Mouse (Mus musculus) intestine, embryonic 15.5 days (tissue): Measurements from ENCODE around the gene Tshz2. TPM values are rescaled to one million over a fixed set of nuclear protein-coding genes. Genes with fewer than 3 reads are reported as not detected.
"Not testable (repeated sequence)": the region's sequence is repeated elsewhere in the genome, so short reads cannot be mapped to it uniquely, and the experiment has no call there.

Experiments used
- ATAC-seq: fragments of 200-750 bp; cut with Nextera tagmentation; 2 replicates; pipeline ENCODE4 v1.8.0; 2017; ENCODE audit warnings: moderate TSS enrichment, moderate library complexity
- H3K27ac ChIP-seq: fragments of 300-500 bp; sonication (generic); 2 replicates; pipeline ENCODE4 v1.5.1; 2015; ENCODE audit warnings: mild to moderate bottlenecking, inconsistent platforms
- H3K27me3 ChIP-seq: fragments of 300-500 bp; sonication (generic); replicated peaks from 2 replicates; pipeline ENCODE4 v1.6.1; 2015; ENCODE audit warnings: inconsistent platforms
- H3K36me3 ChIP-seq: fragments of 300-500 bp; sonication (generic); 2 replicates; pipeline ENCODE4 v1.6.1; 2015; ENCODE audit warnings: inconsistent platforms
- H3K4me1 ChIP-seq: fragments of 300-500 bp; sonication (generic); replicated peaks from 2 replicates; pipeline ENCODE4 v1.6.1; 2015; ENCODE audit warnings: inconsistent platforms
- H3K4me2 ChIP-seq: fragments of 300-500 bp; sonication (generic); replicated peaks from 2 replicates; pipeline ENCODE4 v1.6.1; 2015; ENCODE audit warnings: mild to moderate bottlenecking, inconsistent platforms
- H3K4me3 ChIP-seq: fragments of 300-500 bp; sonication (generic); replicated peaks from 2 replicates; pipeline ENCODE4 v1.5.1; 2015; ENCODE audit warnings: inconsistent platforms
- H3K9ac ChIP-seq: fragments of 300-500 bp; sonication (generic); 2 replicates; pipeline ENCODE4 v1.6.1; 2015; ENCODE audit warnings: inconsistent platforms
- H3K9me3 ChIP-seq: fragments of 300-500 bp; sonication (generic); 2 replicates; pipeline ENCODE4 v1.6.1; 2016; ENCODE audit warnings: inconsistent platforms
- WGBS: fragments of 180-500 bp; shearing (Covaris S2); methylation state at CpG from one replicate; pipeline ENCODE4 v1.1.7; 2015; 5-methylcytosine and 5-hydroxymethylcytosine counted together
- polyA plus RNA-seq: library from polyadenylated mRNA; unstranded; fragments of >200 nt; fragmentation: Nextera tagmentation; extraction: Ambion mirVana; gene quantifications from 2 replicates; pipeline ENCODE4 v1.2.1, GENCODE M21; 2015

Tshz2 gene
- polyA plus RNA-seq, 1 experiment from 2014 or later = 17.2 TPM

- Histone ChIP-seq H3K4me3 (no peak overlapping the region), H3K27ac (no peak overlapping the region), H3K9ac (no peak overlapping the region), H3K4me1 (0 out of 2 replicates have a peak, but pooled peaks cover 10% of the 10 kb centered on the region), H3K27me3 (no peaks in the 10 kb centered on the region), H3K36me3 (no peaks in the 10 kb centered on the region), H3K9me3 (no peaks in the 10 kb centered on the region), H3K4me2 (no peak overlapping the region)
- peak; percentile 36; the same call in 1 of the 2 replicates for ATAC-seq
- WGBS = 40% methylated on average over 4 of the region's 4 CpGs
Measured at GRCm38 (mm10) chr2:169777242-169777641, 144.4 kb downstream of the Tshz2 start.

- no peak for ATAC-seq
- no peak overlapping the region for H3K4me2 ChIP-seq
- peaks cover 13% of the 10 kb centered on the region; the same call in 1 of the 2 replicates for H3K4me1 ChIP-seq
- H3K27ac ChIP-seq = no peak overlapping the region
- no peak overlapping the region for H3K4me3 ChIP-seq
- no peak overlapping the region for H3K9ac ChIP-seq
- WGBS = 36% methylated on average over 2 of the region's 2 CpGs
- H3K27me3 ChIP-seq = no peaks in the 10 kb centered on the region
- H3K36me3 ChIP-seq = no peaks in the 10 kb centered on the region
- no peaks in the 10 kb centered on the region for H3K9me3 ChIP-seq
Measured at GRCm38 (mm10) chr2:169777764-169778163, 145.0 kb downstream of the Tshz2 start.

GRCm38 (mm10) chr2:169778740-169779345, 146.0 kb downstream of the Tshz2 start:
- no peak overlapping the region for H3K4me2 ChIP-seq
- no peaks in the 10 kb centered on the region for H3K36me3 ChIP-seq
- no peak for ATAC-seq
- no peaks in the 10 kb centered on the region for H3K9me3 ChIP-seq
- no peak overlapping the region for H3K27ac ChIP-seq
- WGBS = 74% methylated on average over 6 of the region's 6 CpGs
- H3K4me3 ChIP-seq = no peak overlapping the region
- H3K9ac ChIP-seq = no peak overlapping the region
- no peaks in the 10 kb centered on the region for H3K27me3 ChIP-seq
- peaks cover 19% of the 10 kb centered on the region; the same call in 1 of the 2 replicates for H3K4me1 ChIP-seq

DNA sequence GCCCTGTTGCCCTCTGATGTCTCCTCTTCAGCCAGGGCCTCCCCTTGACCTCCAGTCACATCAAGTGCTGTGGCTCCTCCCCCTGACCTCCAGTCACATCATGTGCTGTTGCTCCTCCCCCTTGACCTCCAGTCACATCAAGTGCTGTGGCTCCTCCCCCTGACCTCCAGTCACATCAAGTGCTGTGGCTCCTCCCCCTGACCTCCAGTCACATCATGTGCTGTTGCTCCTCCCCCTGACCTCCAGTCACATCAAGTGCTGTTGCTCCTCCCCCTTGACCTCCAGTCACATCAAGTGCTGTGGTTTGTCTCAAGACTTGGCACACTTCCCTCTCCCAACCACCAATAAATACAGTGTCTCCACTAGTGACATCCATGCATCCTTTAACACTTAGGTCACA, 148.9 kb downstream of the Tshz2 start:
- H3K27me3 ChIP-seq, ATAC-seq, H3K36me3 ChIP-seq, H3K9ac ChIP-seq, H3K4me2 ChIP-seq, H3K27ac ChIP-seq, H3K4me3 ChIP-seq, H3K9me3 ChIP-seq: not testable (repeated sequence)
- peaks cover 15% of the 10 kb centered on the region; the same call in 1 of the 2 replicates for H3K4me1 ChIP-seq

GRCm38 (mm10) chr2:169782874-169783680, 150.3 kb downstream of the Tshz2 start:
- Histone ChIP-seq H3K4me2 (no peak overlapping the region), H3K27me3 (no peaks in the 10 kb centered on the region), H3K36me3 (no peaks in the 10 kb centered on the region), H3K27ac (no peak overlapping the region), H3K4me1 (peaks cover 19% of the 10 kb centered on the region; the same call in 1 of the 2 replicates), H3K9me3 (no peaks in the 10 kb centered on the region), H3K9ac (no peak overlapping the region), H3K4me3 (no peak overlapping the region)
- 0 out of 2 replicates have a peak, but pooled peaks have one; percentile 36 for ATAC-seq
- WGBS = 39% methylated on average over 26 of the region's 26 CpGs

DNA sequence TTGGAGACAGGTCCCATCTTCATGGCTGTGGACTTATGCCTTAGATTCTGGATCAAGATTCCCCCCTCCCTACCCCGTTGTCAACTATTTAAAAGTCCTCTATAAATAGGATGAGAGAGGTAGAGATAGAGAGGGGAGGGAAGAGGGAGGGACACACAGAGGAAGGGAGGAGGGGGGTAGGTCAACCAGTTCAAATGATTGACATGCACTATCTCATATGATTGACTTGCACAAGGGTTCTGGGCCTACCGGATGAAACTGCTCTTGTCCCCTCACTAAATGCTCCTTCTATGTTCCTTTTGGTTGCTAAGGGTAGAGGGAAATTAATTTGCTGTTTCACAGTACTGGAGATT, 150.8 kb downstream of the Tshz2 start:
- Histone ChIP-seq H3K27me3 (no peaks in the 10 kb centered on the region), H3K4me1 (peaks cover 19% of the 10 kb centered on the region; the same call in 1 of the 2 replicates), H3K9ac (no peak overlapping the region), H3K4me2 (no peak overlapping the region), H3K9me3 (no peaks in the 10 kb centered on the region), H3K27ac (no peak overlapping the region), H3K36me3 (no peaks in the 10 kb centered on the region), H3K4me3 (no peak overlapping the region)
- ATAC-seq = no peak
- WGBS = 66% methylated on average over 2 of the region's 2 CpGs

- no peaks in the 10 kb centered on the region for H3K9me3 ChIP-seq
- peaks cover 23% of the 10 kb centered on the region; the same call in 1 of the 2 replicates for H3K4me1 ChIP-seq
- no peak overlapping the region for H3K9ac ChIP-seq
- H3K4me3 ChIP-seq = no peak overlapping the region
- H3K27me3 ChIP-seq = no peaks in the 10 kb centered on the region
- no peak for ATAC-seq
- WGBS = 62% methylated on average over 5 of the region's 5 CpGs
- H3K4me2 ChIP-seq = no peak overlapping the region
- no peaks in the 10 kb centered on the region for H3K36me3 ChIP-seq
- H3K27ac ChIP-seq = no peak overlapping the region
Measured at GRCm38 (mm10) chr2:169787381-169787780, 154.6 kb downstream of the Tshz2 start.

GRCm38 (mm10) chr2:169787906-169788305, 155.1 kb downstream of the Tshz2 start:
- no peak for ATAC-seq
- 48% methylated on average over 11 of the region's 11 CpGs for WGBS
- H3K4me2 ChIP-seq = no peak overlapping the region
- no peaks in the 10 kb centered on the region for H3K36me3 ChIP-seq
- H3K27ac ChIP-seq = peak overlapping the region; percentile 36; the same call in 1 of the 2 replicates
- no peak overlapping the region for H3K4me3 ChIP-seq
- no peaks in the 10 kb centered on the region for H3K27me3 ChIP-seq
- no peaks in the 10 kb centered on the region for H3K9me3 ChIP-seq
- peaks cover 24% of the 10 kb centered on the region for H3K4me1 ChIP-seq
- no peak overlapping the region for H3K9ac ChIP-seq

- Histone ChIP-seq H3K9ac (no peak overlapping the region), H3K4me2 (peak overlapping the region; percentile 54), H3K4me1 (peaks cover 20% of the 10 kb centered on the region), H3K27ac (peak overlapping the region; percentile 38), H3K4me3 (peak overlapping the region; percentile 1; the same call in 1 of the 2 replicates), H3K36me3 (no peaks in the 10 kb centered on the region), H3K9me3 (no peaks in the 10 kb centered on the region), H3K27me3 (no peaks in the 10 kb centered on the region)
- ATAC-seq = peak; percentile 90
- WGBS = 5% methylated on average over 12 of the region's 12 CpGs
Measured at GRCm38 (mm10) chr2:169790439-169791131, 157.8 kb downstream of the Tshz2 start.

GRCm38 (mm10) chr2:169792706-169793105, 159.9 kb downstream of the Tshz2 start:
- Histone ChIP-seq H3K4me2 (no peak overlapping the region), H3K9ac (no peak overlapping the region), H3K36me3 (no peaks in the 10 kb centered on the region), H3K27ac (peak overlapping the region; percentile 5; the same call in 1 of the 2 replicates), H3K9me3 (no peaks in the 10 kb centered on the region), H3K27me3 (no peaks in the 10 kb centered on the region), H3K4me3 (no peak overlapping the region), H3K4me1 (peaks cover 17% of the 10 kb centered on the region)
- 47% methylated on average over 3 of the region's 3 CpGs for WGBS
- ATAC-seq = no peak

DNA sequence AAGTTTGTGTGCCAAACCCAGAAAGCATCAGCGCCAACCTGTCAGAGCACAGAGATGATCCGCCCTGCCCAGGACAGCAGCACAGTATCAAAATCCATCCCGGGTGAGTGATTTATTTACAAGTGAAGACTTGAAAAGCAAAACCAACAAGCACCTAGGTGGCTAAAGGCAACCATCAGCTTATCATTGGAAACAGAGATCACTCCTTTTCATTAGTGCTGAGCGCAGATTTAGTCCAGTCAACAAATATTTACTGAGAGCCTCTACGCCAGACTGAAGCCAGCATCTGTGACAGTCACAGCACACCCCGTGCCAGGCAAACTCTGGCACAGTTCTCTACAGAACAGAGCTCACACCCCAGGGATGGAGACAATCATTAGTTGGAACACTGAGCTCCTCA, 169.4 kb downstream of the Tshz2 start:
- Histone ChIP-seq H3K9ac (no peak overlapping the region), H3K27ac (no peak overlapping the region), H3K4me3 (no peak overlapping the region), H3K4me1 (no peaks in the 10 kb centered on the region), H3K27me3 (no peaks in the 10 kb centered on the region), H3K9me3 (no peaks in the 10 kb centered on the region), H3K36me3 (no peaks in the 10 kb centered on the region), H3K4me2 (no peak overlapping the region)
- ATAC-seq = no peak
- 87% methylated on average over 6 of the region's 6 CpGs for WGBS

GRCm38 (mm10) chr2:169804380-169804779, 171.6 kb downstream of the Tshz2 start:
- Histone ChIP-seq H3K27me3 (no peaks in the 10 kb centered on the region), H3K4me1 (no peaks in the 10 kb centered on the region), H3K9me3 (no peaks in the 10 kb centered on the region), H3K36me3 (no peaks in the 10 kb centered on the region), H3K27ac (no peak overlapping the region), H3K4me2 (no peak overlapping the region), H3K4me3 (no peak overlapping the region), H3K9ac (no peak overlapping the region)
- 69% methylated on average over 5 of the region's 5 CpGs for WGBS
- ATAC-seq = no peak
